Mouse (Mus musculus) heart, adult 18-20 months (tissue): ENCODE measurements at regions not wholly inside any gene's neighbourhood (a gene's known extent, or its start where the extent isn't known, plus 50 kb on each side); places are given as distances from the start of the nearest gene placed in this dataset.
"Not testable (repeated sequence)": the region's sequence is repeated elsewhere in the genome, so short reads cannot be mapped to it uniquely, and the experiment has no call there.

Experiments used
- DNase-seq, 2 experiments: peaks; one replicate each; pipeline ENCODE4 v3.0.0; 2021 to 2022; ENCODE audit warnings: mixed read lengths in 1 of 2

- peak; percentile 42 to 63 for DNase-seq
These were observed 103.2 kb upstream of the Arhgap20 start for GRCm38 (mm10) chr9:51661911-51662310.

GRCm38 (mm10) chr9:51664353-51664752 is 100.8 kb upstream of the Arhgap20 start:
- no peak for DNase-seq

GRCm38 (mm10) chr9:51664876-51665275 is 100.3 kb upstream of the Arhgap20 start:
- DNase-seq: no peak

- DNase-seq: not testable (repeated sequence)
These were observed 96.2 kb upstream of the Arhgap20 start for GRCm38 (mm10) chr9:51668976-51669375.

- no peak for DNase-seq
These were observed 94.6 kb upstream of the Arhgap20 start for GRCm38 (mm10) chr9:51670531-51670930.

- DNase-seq: no peak
These were observed 78.6 kb upstream of the Arhgap20 start for GRCm38 (mm10) chr9:51686536-51686935.

- DNase-seq: no peak
These were observed 50.8 kb upstream of the Arhgap20 start for GRCm38 (mm10) chr9:51714326-51714725.
